Mouse (Mus musculus): ENCODE measurements around the gene Adam12.

DNA sequence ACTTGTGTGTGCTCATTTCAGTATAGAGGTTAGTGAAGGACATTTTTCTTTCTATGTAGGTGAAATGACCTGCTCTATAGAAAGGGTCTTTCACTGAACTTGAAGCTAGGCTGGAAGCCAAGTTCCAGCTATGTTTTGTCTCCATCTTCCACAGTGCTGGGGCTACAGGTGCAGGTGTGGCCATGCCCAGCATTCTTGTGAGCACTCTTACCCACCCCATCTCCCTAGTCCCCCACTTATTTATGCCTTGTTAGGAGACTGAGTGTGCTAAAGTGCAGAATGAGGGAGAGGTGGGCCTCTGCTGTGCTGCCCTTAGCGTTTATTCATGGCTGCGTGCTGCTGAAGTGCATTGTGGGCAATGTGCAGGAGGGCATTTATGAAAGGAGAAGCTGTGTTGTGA is 198.0 kb downstream of the Adam12 start:
- no peak for TF ChIP-seq POLR2A (IDR thresholded peaks at IDR 0.05; ENCODE audit: insufficient read depth, low read depth, low read length)
- TF ChIP-seq CTCF (IDR thresholded peaks at IDR 0.05; ENCODE audit: insufficient read depth, low read depth, low read length), result no peak

Measured in olfactory bulb, adult 2 months (tissue).